Mouse (Mus musculus) thymus, adult 2 months (tissue): ENCODE measurements around the gene Fam102a. TPM values are rescaled to one million over a fixed set of nuclear protein-coding genes. Genes with fewer than 3 reads are reported as not detected.

Experiments used
- DNase-seq: peaks from one replicate; pipeline ENCODE4 v3.0.0; 2021
- H3K27ac ChIP-seq: fragments of 200-500 bp; 2 replicates; pipeline ENCODE4 v1.5.1; 2012; ENCODE audit warnings: low read length, control low read depth; ENCODE audit not compliant: control insufficient read depth, insufficient read depth
- H3K27me3 ChIP-seq: fragments of 200-500 bp; 2 replicates; pipeline ENCODE4 v1.6.1; 2012; ENCODE audit warnings: mild to moderate bottlenecking, low read length, moderate library complexity, mixed read lengths; ENCODE audit not compliant: control insufficient read depth, insufficient read depth
- H3K36me3 ChIP-seq: fragments of 200-500 bp; 2 replicates; pipeline ENCODE4 v1.6.1; 2012; ENCODE audit warnings: mild to moderate bottlenecking, low read length, moderate library complexity; ENCODE audit not compliant: control insufficient read depth, insufficient read depth
- H3K4me1 ChIP-seq: fragments of 200-500 bp; replicated peaks from 2 replicates; pipeline ENCODE4 v1.6.1; 2012; ENCODE audit warnings: low read length; ENCODE audit not compliant: control insufficient read depth, insufficient read depth
- H3K4me3 ChIP-seq: fragments of 200-500 bp; 2 replicates; pipeline ENCODE4 v1.5.1; 2012; ENCODE audit warnings: mild to moderate bottlenecking, low read length, control low read depth, moderate library complexity; ENCODE audit not compliant: control insufficient read depth, insufficient read depth
- CTCF ChIP-seq: fragments of 200-500 bp; IDR thresholded peaks from 2 replicates; pipeline ENCODE4 v1.5.1; 2012; ENCODE audit warnings: mild to moderate bottlenecking, control low read depth, low read length, moderate library complexity, borderline replicate concordance; ENCODE audit not compliant: control insufficient read depth, poor library complexity, insufficient read depth; ENCODE audit errors: extremely low read depth
- POLR2A ChIP-seq: fragments of 200-500 bp; IDR thresholded peaks from 2 replicates; pipeline ENCODE4 v1.6.1; 2012; ENCODE audit warnings: mild to moderate bottlenecking, low read length, control low read depth, moderate library complexity; ENCODE audit not compliant: control insufficient read depth, poor library complexity, insufficient read depth; ENCODE audit errors: extremely low read depth
- WGBS: fragments of 180-500 bp; shearing (Covaris S2); methylation state at CpG from one replicate; pipeline ENCODE4 v1.1.7; 2018; 5-methylcytosine and 5-hydroxymethylcytosine counted together
- polyA plus RNA-seq: library from polyadenylated mRNA; depleted of rRNA; stranded (reverse); fragments of >200 nt; gene quantifications from 2 replicates; pipeline ENCODE4 v1.2.3, GENCODE M21; 2012

Fam102a gene
- polyA plus RNA-seq, 1 experiment, result 57.4 TPM

DNA sequence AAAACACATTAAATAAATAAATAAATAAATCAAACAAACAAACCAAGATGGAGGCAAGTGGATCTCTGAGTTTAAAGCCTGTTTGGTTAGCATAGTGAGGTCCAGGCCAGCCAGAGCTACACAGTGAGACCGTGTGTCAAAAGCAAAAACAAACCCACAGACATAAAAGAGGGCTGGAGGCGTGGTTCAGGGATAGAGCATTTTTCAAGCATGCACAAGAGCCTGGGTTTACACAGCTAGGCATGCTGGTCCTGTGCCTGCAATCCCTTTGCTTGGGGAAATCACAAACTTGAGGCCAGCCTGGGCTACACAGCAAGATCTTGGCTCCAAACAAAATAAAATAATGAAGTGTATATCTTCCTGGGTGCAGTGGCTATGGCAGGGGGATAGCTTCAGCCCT, 42.5 kb upstream of the Fam102a start:
- TF ChIP-seq POLR2A, result no peak
- no peak for TF ChIP-seq CTCF
- Histone ChIP-seq H3K27me3 (no peaks in the 10 kb centered on the region), H3K4me3 (no peak overlapping the region), H3K4me1 (peaks cover 52% of the 10 kb centered on the region), H3K27ac (peak overlapping the region; percentile 97), H3K36me3 (no peaks in the 10 kb centered on the region)
- peak; percentile 37 for DNase-seq
- WGBS, result 9% methylated on average over 2 of the region's 2 CpGs

GRCm38 (mm10) chr2:32493301-32493701, 41.8 kb upstream of the Fam102a start:
- 0 out of 2 replicates have a peak, but pooled peaks have one; percentile 8 for TF ChIP-seq CTCF
- peak; percentile 79 for TF ChIP-seq POLR2A
- H3K4me3 ChIP-seq, result peak overlapping the region; percentile 12
- H3K36me3 ChIP-seq, result no peaks in the 10 kb centered on the region
- WGBS, result 4% methylated on average over 12 of the region's 12 CpGs
- peak; percentile 89 for DNase-seq
- peaks cover 55% of the 10 kb centered on the region for H3K4me1 ChIP-seq
- H3K27me3 ChIP-seq, result no peaks in the 10 kb centered on the region
- H3K27ac ChIP-seq, result peak overlapping the region; percentile 97

- 17% methylated on average over 2 of the region's 2 CpGs for WGBS
- H3K4me3 ChIP-seq, result no peak overlapping the region
- no peaks in the 10 kb centered on the region for H3K36me3 ChIP-seq
- DNase-seq, result no peak
- peaks cover 52% of the 10 kb centered on the region for H3K4me1 ChIP-seq
- no peaks in the 10 kb centered on the region for H3K27me3 ChIP-seq
- H3K27ac ChIP-seq, result peak overlapping the region; percentile 97
- no peak for TF ChIP-seq CTCF
- no peak for TF ChIP-seq POLR2A
Observed at GRCm38 (mm10) chr2:32494522-32494921, 40.6 kb upstream of the Fam102a start.

DNA sequence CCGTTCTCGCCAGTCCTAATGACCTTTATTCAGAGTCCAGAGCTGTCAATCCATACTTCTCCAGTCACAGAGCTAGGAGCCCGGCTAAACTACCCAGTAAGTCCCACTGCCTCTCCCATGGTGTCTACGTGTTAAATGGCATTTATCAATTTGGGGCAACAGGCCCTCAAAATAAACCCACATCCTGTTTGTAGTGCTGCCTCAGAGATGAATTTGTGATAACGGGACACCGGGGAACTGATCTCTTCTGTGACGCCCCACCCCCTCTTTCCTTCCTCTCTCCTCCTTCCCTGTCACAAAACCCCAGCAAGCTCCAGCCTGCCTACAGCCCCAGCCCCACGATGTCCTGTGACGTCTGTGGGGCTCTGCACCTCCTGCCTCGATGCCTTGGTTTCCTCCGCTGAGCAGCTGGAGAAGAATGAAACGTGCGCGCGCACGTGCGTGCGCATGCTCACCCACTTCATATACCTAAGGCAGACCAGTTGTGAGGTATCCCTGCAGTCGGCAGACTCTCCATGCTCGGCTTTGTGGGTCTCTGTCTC, 39.9 kb upstream of the Fam102a start:
- TF ChIP-seq POLR2A (peak; percentile 62; the same call in 1 of the 2 replicates), CTCF (peak; percentile 57; the same call in 1 of the 2 replicates)
- Histone ChIP-seq H3K36me3 (no peaks in the 10 kb centered on the region), H3K27me3 (no peaks in the 10 kb centered on the region), H3K4me3 (peak overlapping the region; percentile 21), H3K4me1 (peaks cover 57% of the 10 kb centered on the region), H3K27ac (peak overlapping the region; percentile 97)
- peak; percentile 91 for DNase-seq
- 3% methylated on average over 20 of the region's 20 CpGs for WGBS

DNA sequence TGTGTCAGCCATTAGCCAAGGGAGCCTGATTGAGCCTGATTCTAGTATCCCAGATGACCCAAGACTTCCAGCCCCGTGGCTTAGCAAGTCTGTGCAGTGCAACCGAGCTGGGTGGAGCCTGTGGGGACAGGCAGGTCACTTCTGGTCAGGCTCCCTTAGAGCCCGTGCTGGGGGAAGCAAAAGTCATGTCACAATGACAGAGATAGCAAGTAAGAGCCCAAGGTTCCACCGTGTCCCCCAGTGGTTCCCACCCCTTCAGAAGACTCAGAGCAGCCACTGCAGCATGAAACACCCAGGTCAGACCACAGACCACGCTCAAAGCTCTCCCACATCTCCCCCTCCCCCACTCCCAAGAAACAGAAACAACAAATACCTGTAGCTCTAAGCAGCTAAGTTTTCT, 38.9 kb upstream of the Fam102a start:
- H3K27ac ChIP-seq, result peak overlapping the region; percentile 97
- TF ChIP-seq CTCF (no peak), POLR2A (no peak)
- peaks cover 63% of the 10 kb centered on the region for H3K4me1 ChIP-seq
- 8% methylated on average over 5 of the region's 5 CpGs for WGBS
- no peaks in the 10 kb centered on the region for H3K36me3 ChIP-seq
- H3K27me3 ChIP-seq, result no peaks in the 10 kb centered on the region
- peak overlapping the region; percentile 25 for H3K4me3 ChIP-seq
- DNase-seq, result peak; percentile 47

- Histone ChIP-seq H3K27me3 (no peaks in the 10 kb centered on the region), H3K36me3 (no peaks in the 10 kb centered on the region), H3K27ac (no peak overlapping the region), H3K4me1 (peaks cover 56% of the 10 kb centered on the region), H3K4me3 (no peak overlapping the region)
- DNase-seq, result no peak
- WGBS, result 61% methylated on average over 4 of the region's 4 CpGs
- TF ChIP-seq POLR2A, result no peak
- no peak for TF ChIP-seq CTCF
Observed at GRCm38 (mm10) chr2:32499365-32499764, 35.8 kb upstream of the Fam102a start.
